Mouse (Mus musculus): ENCODE results near the gene Mlh1. TPM values are rescaled to one million over a fixed set of nuclear protein-coding genes. Genes with fewer than 3 reads are reported as not detected.

Gene Mlh1
- polyA plus RNA-seq, 1 experiment from 2014 or later: 37.3 TPM

DNA sequence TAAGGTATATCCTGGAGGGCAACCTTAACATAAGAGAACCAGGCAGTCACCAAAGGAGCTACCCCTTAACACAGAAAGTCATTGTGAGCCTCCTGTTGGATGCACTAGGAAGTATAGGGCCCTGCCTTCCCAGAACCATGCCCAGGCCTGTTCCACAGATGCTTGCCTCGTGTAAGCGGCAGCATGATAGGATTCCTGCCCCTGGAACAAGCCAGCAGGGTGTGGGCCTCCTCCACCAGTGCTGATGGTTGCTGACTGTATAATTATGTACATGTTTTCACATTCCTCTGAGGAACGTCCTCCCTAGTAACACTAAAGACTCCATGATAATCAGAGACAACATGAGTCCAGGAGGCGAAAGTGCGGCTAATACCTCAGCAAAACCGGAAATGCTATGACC is 28.2 kb downstream of the Mlh1 start:
- WGBS: 86% methylated on average over 6 of the region's 6 CpGs
- no peak for ATAC-seq (ENCODE audit: low read depth)
- no peak overlapping the region for H3K4me2 ChIP-seq (ENCODE audit: low read depth, low read length)
- H3K27me3 ChIP-seq (ENCODE audit: control insufficient read depth, insufficient read depth, low read depth, low read length): no peaks in the 10 kb centered on the region
- no peak overlapping the region for H3K9ac ChIP-seq (ENCODE audit: low read length)
- no peaks in the 10 kb centered on the region for H3K9me3 ChIP-seq (ENCODE audit: control insufficient read depth, low read length)
- no peak overlapping the region for H3K4me3 ChIP-seq (ENCODE audit: low read length)
- peaks cover 19% of the 10 kb centered on the region for H3K36me3 ChIP-seq (ENCODE audit: control insufficient read depth, insufficient read depth, low read length)
- no peak overlapping the region for H3K27ac ChIP-seq (ENCODE audit: low read length)
- no peaks in the 10 kb centered on the region for H3K4me1 ChIP-seq (replicated peaks; ENCODE audit: control insufficient read depth, insufficient read depth, low read length)

DNA sequence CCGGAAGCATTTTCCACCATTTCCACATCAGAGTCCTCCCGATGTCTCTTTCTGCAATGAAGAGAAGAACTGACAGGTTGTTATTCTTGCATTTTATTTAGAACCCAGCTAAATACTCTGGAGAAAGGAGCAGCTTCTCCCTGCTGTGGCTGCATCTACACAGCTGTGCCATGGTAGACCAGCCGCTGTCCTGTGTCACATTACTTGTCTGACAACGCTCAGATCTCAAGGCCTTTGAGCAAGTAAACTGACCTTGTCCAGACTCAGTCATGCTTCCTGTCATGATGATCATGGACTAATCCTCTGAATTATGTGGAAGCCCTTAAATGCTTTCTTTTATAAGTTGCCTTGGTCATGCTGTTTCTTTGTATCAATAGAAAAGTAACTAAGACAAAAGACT is 31.8 kb downstream of the Mlh1 start:
- Histone ChIP-seq H3K4me3 (ENCODE audit: low read length) (no peak overlapping the region), H3K9me3 (ENCODE audit: control insufficient read depth, low read length) (no peaks in the 10 kb centered on the region), H3K4me1 (replicated peaks; ENCODE audit: control insufficient read depth, insufficient read depth, low read length) (no peaks in the 10 kb centered on the region), H3K9ac (ENCODE audit: low read length) (no peak overlapping the region), H3K36me3 (ENCODE audit: control insufficient read depth, insufficient read depth, low read length) (peaks cover 19% of the 10 kb centered on the region), H3K27ac (ENCODE audit: low read length) (no peak overlapping the region), H3K27me3 (ENCODE audit: control insufficient read depth, insufficient read depth, low read depth, low read length) (no peaks in the 10 kb centered on the region), H3K4me2 (ENCODE audit: low read depth, low read length) (no peak overlapping the region)
- 86% methylated on average over 4 of the region's 4 CpGs for WGBS
- ATAC-seq (ENCODE audit: low read depth): no peak

DNA sequence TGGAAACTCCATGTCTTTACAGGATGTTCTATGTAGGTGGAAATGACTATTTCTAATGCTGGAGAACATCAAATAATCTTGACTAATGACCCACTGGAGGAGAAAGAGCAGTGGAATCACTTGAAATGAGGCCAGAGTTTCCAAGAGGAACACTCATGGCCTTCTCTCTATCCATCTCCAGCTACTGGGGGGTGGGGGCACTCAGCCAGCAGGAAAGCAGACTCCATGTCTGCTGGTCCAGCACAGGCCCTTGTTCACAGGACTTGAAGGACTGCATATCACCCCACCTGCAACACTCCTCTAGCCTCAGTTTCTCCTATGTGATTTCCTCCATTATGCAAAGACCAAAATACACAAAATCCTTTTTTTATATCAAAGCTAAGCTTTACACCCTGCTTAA is 33.9 kb downstream of the Mlh1 start:
- Histone ChIP-seq H3K4me1 (replicated peaks; ENCODE audit: control insufficient read depth, insufficient read depth, low read length) (no peaks in the 10 kb centered on the region), H3K27me3 (ENCODE audit: control insufficient read depth, insufficient read depth, low read depth, low read length) (no peaks in the 10 kb centered on the region), H3K36me3 (ENCODE audit: control insufficient read depth, insufficient read depth, low read length) (peaks cover 26% of the 10 kb centered on the region)

DNA sequence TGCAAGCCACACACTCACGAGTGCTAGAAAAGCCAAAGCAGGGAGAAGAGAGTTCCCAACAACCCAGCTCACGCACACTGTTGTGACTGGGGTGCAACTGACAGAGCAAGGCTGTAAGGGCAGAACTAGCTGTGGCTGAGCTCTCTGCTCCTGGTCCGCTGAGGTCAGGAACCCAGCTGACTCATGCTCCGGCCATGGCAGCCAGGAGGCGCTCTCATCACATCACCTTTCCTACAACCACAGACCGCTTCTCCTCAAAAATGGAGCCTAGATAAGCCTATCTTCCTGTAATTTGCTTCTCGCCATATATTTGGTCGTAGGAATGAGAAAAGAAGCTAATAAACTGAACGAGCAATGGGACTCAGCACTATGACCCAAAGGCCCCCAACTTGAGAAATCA is 36.9 kb downstream of the Mlh1 start:
- Histone ChIP-seq H3K4me3 (ENCODE audit: low read length) (no peak overlapping the region), H3K27me3 (ENCODE audit: control insufficient read depth, insufficient read depth, low read depth, low read length) (no peaks in the 10 kb centered on the region), H3K27ac (ENCODE audit: low read length) (no peak overlapping the region), H3K4me1 (replicated peaks; ENCODE audit: control insufficient read depth, insufficient read depth, low read length) (no peaks in the 10 kb centered on the region), H3K9ac (ENCODE audit: low read length) (no peak overlapping the region), H3K36me3 (ENCODE audit: control insufficient read depth, insufficient read depth, low read length) (peaks cover 19% of the 10 kb centered on the region), H3K9me3 (ENCODE audit: control insufficient read depth, low read length) (no peaks in the 10 kb centered on the region), H3K4me2 (ENCODE audit: low read depth, low read length) (no peak overlapping the region)
- ATAC-seq (ENCODE audit: low read depth): no peak
- WGBS: 89% methylated on average over 9 of the region's 9 CpGs

More for the DNA sequence above, 33.9 kb downstream of the Mlh1 start:
- H3K4me2 ChIP-seq (ENCODE audit: low read depth, low read length): no peak overlapping the region
- ATAC-seq (ENCODE audit: low read depth): no peak
- H3K9me3 ChIP-seq (ENCODE audit: control insufficient read depth, low read length): no peaks in the 10 kb centered on the region
- H3K4me3 ChIP-seq (ENCODE audit: low read length): no peak overlapping the region
- no peak overlapping the region for H3K9ac ChIP-seq (ENCODE audit: low read length)
- no peak overlapping the region for H3K27ac ChIP-seq (ENCODE audit: low read length)

- Histone ChIP-seq H3K4me1 (replicated peaks; ENCODE audit: control insufficient read depth, insufficient read depth, low read length) (no peaks in the 10 kb centered on the region), H3K36me3 (ENCODE audit: control insufficient read depth, insufficient read depth, low read length) (peaks cover 31% of the 10 kb centered on the region), H3K4me2 (ENCODE audit: low read depth, low read length) (no peak overlapping the region), H3K9me3 (ENCODE audit: control insufficient read depth, low read length) (no peaks in the 10 kb centered on the region), H3K4me3 (ENCODE audit: low read length) (no peak overlapping the region), H3K9ac (ENCODE audit: low read length) (no peak overlapping the region), H3K27me3 (ENCODE audit: control insufficient read depth, insufficient read depth, low read depth, low read length) (no peaks in the 10 kb centered on the region), H3K27ac (ENCODE audit: low read length) (no peak overlapping the region)
- WGBS: 70% methylated on average over 5 of the region's 5 CpGs
- no peak for ATAC-seq (ENCODE audit: low read depth)
These were observed 43.1 kb downstream of the Mlh1 start for GRCm38 (mm10) chr9:111228446-111228845.

DNA sequence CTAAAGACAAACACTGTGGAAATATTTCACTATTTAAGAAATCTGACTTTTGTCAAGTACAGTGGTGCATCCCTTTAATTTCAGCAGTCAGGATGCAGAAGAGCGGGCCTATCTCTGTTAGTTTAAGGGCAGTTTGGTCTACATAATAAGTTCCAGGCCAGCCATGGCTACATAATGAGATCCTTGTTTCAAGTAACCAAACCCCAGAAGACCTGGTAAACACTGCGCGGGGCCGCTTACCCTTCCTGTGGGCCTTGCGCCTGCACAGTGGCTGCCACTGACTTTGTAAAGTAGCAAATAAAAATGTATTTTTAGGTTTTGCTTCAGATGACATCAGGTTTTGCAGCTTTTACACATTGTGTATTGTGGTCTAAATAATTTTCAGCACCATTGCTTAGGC is 48.2 kb downstream of the Mlh1 start:
- H3K4me1 ChIP-seq (replicated peaks; ENCODE audit: control insufficient read depth, insufficient read depth, low read length): no peaks in the 10 kb centered on the region
- H3K9ac ChIP-seq (ENCODE audit: low read length): no peak overlapping the region
- H3K9me3 ChIP-seq (ENCODE audit: control insufficient read depth, low read length): no peaks in the 10 kb centered on the region
- no peak overlapping the region for H3K4me2 ChIP-seq (ENCODE audit: low read depth, low read length)
- no peaks in the 10 kb centered on the region for H3K27me3 ChIP-seq (ENCODE audit: control insufficient read depth, insufficient read depth, low read depth, low read length)
- H3K36me3 ChIP-seq (ENCODE audit: control insufficient read depth, insufficient read depth, low read length): peaks cover 25% of the 10 kb centered on the region
- H3K4me3 ChIP-seq (ENCODE audit: low read length): no peak overlapping the region
- no peak overlapping the region for H3K27ac ChIP-seq (ENCODE audit: low read length)
- WGBS: 94% methylated on average over 5 of the region's 5 CpGs
- ATAC-seq (ENCODE audit: low read depth): no peak

GRCm38 (mm10) chr9:111221580-111221979 is 50.0 kb downstream of the Mlh1 start:
- H3K9ac ChIP-seq (ENCODE audit: low read length): no peak overlapping the region
- 88% methylated on average over 1 of the region's 1 CpGs for WGBS
- no peaks in the 10 kb centered on the region for H3K9me3 ChIP-seq (ENCODE audit: control insufficient read depth, low read length)
- H3K4me3 ChIP-seq (ENCODE audit: low read length): no peak overlapping the region
- no peak for ATAC-seq (ENCODE audit: low read depth)
- peaks cover 22% of the 10 kb centered on the region for H3K36me3 ChIP-seq (ENCODE audit: control insufficient read depth, insufficient read depth, low read length)
- no peak overlapping the region for H3K4me2 ChIP-seq (ENCODE audit: low read depth, low read length)
- H3K4me1 ChIP-seq (replicated peaks; ENCODE audit: control insufficient read depth, insufficient read depth, low read length): no peaks in the 10 kb centered on the region
- H3K27ac ChIP-seq (ENCODE audit: low read length): no peak overlapping the region
- H3K27me3 ChIP-seq (ENCODE audit: control insufficient read depth, insufficient read depth, low read depth, low read length): no peaks in the 10 kb centered on the region

- Histone ChIP-seq H3K4me2 (ENCODE audit: low read depth, low read length) (no peak overlapping the region), H3K27me3 (ENCODE audit: control insufficient read depth, insufficient read depth, low read depth, low read length) (no peaks in the 10 kb centered on the region), H3K9me3 (ENCODE audit: control insufficient read depth, low read length) (no peaks in the 10 kb centered on the region), H3K36me3 (ENCODE audit: control insufficient read depth, insufficient read depth, low read length) (peaks cover 21% of the 10 kb centered on the region), H3K27ac (ENCODE audit: low read length) (no peak overlapping the region), H3K4me1 (replicated peaks; ENCODE audit: control insufficient read depth, insufficient read depth, low read length) (no peaks in the 10 kb centered on the region), H3K9ac (ENCODE audit: low read length) (no peak overlapping the region), H3K4me3 (ENCODE audit: low read length) (no peak overlapping the region)
- WGBS: 92% methylated on average over 5 of the region's 5 CpGs
- ATAC-seq (ENCODE audit: low read depth): no peak
These were observed 51.0 kb downstream of the Mlh1 start for GRCm38 (mm10) chr9:111220551-111221080.

- Histone ChIP-seq H3K9ac (ENCODE audit: low read length) (no peak overlapping the region), H3K4me3 (ENCODE audit: low read length) (no peak overlapping the region), H3K4me1 (replicated peaks; ENCODE audit: control insufficient read depth, insufficient read depth, low read length) (peaks cover 6% of the 10 kb centered on the region), H3K9me3 (ENCODE audit: control insufficient read depth, low read length) (no peaks in the 10 kb centered on the region), H3K4me2 (ENCODE audit: low read depth, low read length) (no peak overlapping the region), H3K27ac (ENCODE audit: low read length) (no peak overlapping the region), H3K36me3 (ENCODE audit: control insufficient read depth, insufficient read depth, low read length) (peaks cover 4% of the 10 kb centered on the region; the same call in 1 of the 2 replicates), H3K27me3 (ENCODE audit: control insufficient read depth, insufficient read depth, low read depth, low read length) (no peaks in the 10 kb centered on the region)
- no peak for ATAC-seq (ENCODE audit: low read depth)
These were observed 55.2 kb downstream of the Mlh1 start for GRCm38 (mm10) chr9:111216424-111216823.

GRCm38 (mm10) chr9:111213501-111213900 is 58.1 kb downstream of the Mlh1 start:
- Histone ChIP-seq H3K4me1 (replicated peaks; ENCODE audit: control insufficient read depth, insufficient read depth, low read length) (peaks cover 6% of the 10 kb centered on the region), H3K27ac (ENCODE audit: low read length) (peak overlapping the region; percentile 47; the same call in 1 of the 2 replicates), H3K9me3 (ENCODE audit: control insufficient read depth, low read length) (no peaks in the 10 kb centered on the region), H3K36me3 (ENCODE audit: control insufficient read depth, insufficient read depth, low read length) (peaks cover 4% of the 10 kb centered on the region; the same call in 1 of the 2 replicates), H3K9ac (ENCODE audit: low read length) (no peak overlapping the region), H3K4me2 (ENCODE audit: low read depth, low read length) (no peak overlapping the region), H3K4me3 (ENCODE audit: low read length) (no peak overlapping the region), H3K27me3 (ENCODE audit: control insufficient read depth, insufficient read depth, low read depth, low read length) (no peaks in the 10 kb centered on the region)
- 31% methylated on average over 6 of the region's 6 CpGs for WGBS
- peak; percentile 68; the same call in 1 of the 2 replicates for ATAC-seq (ENCODE audit: low read depth)
